Mouse (Mus musculus): ENCODE data around the gene Ilf3.

- TF ChIP-seq CTCF (IDR thresholded peaks at IDR 0.05; ENCODE audit: low read depth) (no peak), EP300 (IDR thresholded peaks at IDR 0.05; ENCODE audit: low read depth) (no peak)
Measured at GRCm38 (mm10) chr9:21430724-21431123, 63.1 kb downstream of the Ilf3 start.

Measured in liver, embryonic 14.5 days (tissue).